Mouse (Mus musculus): ENCODE data around the gene Triobp. TPM values are rescaled to one million over a fixed set of nuclear protein-coding genes. Genes with fewer than 3 reads are reported as not detected.

Gene Triobp
- polyA plus RNA-seq (2015; fragmentation: Nextera tagmentation; extraction: Ambion mirVana): 55.0 and 55.2 TPM in 2 replicates

GRCm38 (mm10) chr15:78947657-78948056 lies at the start of gene Triobp:
Gene Triobp, plus strand, starts transcription at chr15:78947724.

GRCm38 (mm10) chr15:78899409-78899739 lies 48.1 kb upstream of the Triobp start, which contains the start of gene Gm49510:
Gene Gm49510, plus strand, starts transcription at chr15:78899667.

DNA sequence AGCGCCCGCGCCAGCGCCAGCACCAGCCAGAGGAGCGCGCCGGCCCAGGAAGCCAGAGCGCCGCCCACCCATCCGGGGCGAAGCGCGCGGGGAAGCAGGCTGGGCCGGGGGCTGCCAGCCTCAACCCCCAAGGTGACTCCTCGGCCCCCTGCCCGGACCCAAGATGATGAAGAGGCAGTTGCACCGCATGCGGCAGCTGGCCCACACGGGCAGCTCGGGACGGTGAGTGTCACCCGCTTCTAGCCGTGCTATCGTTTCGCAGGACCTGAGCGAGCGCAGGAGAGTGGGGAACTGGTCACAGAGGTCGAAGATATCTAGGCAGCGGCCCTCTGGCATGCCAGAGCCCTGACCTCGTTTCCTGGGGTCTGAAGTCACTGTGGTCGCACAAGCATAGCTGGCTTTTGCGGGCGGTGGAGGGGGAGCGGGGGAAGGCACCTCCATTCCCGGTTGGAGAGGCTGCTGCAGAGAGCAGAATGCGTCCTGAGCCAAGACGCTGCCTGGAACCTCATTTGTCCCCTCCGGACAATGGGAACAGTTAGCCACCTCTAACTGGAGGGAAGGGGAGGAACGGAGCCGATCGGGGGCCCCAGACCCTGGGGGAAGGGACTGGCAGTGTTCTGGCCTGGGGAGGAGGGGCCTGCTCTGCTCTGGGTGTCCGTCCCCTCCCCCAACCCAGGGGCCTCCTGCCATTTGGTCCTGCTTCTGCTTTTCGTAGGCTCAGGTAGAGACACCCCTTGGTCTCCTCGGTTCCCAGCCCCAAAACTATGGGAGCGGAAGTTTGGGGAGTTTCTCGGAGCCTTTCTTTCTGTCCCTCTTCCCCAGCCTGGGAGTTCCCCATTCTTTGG lies 47.6 kb upstream of the Triobp start, which contains the start of gene Sh3bp1:
Gene Sh3bp1, plus strand, starts transcription at position 29 of the 845 bp plus-strand sequence.

GRCm38 (mm10) chr15:78913632-78914090 lies 33.9 kb upstream of the Triobp start, which contains the start of gene Pdxp:
Gene Pdxp, plus strand, starts transcription at chr15:78913919.

DNA sequence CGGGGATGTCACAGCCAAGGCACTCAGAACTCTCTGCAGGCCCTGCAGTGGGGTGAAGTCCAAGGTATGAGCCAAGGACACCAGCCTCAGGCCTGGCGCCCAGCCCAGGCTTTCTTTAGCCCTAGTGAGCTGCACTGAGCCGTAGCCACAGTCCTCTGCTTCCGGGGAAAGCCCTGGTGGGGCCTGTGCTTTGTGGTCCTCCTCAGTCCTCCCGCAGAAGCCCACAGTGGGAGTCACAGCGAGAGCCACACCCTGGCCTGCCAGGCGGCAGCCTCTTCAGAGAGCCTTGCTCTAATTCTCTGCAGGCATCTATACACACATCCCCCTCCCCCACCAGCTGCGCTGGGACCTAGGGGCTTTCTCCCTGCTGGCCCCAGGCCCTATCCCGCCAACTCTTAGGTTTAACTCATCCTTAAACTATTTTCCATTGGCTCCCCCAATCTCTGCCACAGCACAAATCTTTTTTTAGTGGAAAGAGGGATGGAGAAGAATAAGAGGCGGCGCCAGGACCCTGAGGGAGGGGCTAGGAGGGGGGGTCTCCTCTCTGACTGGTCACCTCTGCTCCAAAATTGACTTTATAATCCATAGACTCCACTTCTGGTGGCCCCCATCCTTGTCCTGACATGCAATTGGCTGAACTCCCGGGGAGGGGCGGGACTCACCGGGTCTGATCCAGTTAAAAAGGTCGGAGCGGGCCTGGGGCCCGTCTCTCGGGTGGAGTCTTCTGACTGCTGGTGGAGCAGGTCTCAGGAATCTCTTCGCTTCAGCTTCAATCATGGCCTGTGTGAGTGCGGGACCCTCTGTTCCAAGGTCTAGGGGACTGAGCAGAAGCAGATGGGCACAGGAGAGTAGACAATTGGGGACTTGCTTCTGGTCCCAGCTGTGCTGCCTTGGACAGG lies 21.3 kb upstream of the Triobp start, which contains the start of gene Lgals1:
Gene Lgals1, plus strand, starts transcription at position 705 of the 899 bp plus-strand sequence.

GRCm38 (mm10) chr15:78934784-78935320 lies 12.7 kb upstream of the Triobp start, which contains the start of gene Nol12:
Gene Nol12, plus strand, starts transcription at chr15:78934933.

DNA sequence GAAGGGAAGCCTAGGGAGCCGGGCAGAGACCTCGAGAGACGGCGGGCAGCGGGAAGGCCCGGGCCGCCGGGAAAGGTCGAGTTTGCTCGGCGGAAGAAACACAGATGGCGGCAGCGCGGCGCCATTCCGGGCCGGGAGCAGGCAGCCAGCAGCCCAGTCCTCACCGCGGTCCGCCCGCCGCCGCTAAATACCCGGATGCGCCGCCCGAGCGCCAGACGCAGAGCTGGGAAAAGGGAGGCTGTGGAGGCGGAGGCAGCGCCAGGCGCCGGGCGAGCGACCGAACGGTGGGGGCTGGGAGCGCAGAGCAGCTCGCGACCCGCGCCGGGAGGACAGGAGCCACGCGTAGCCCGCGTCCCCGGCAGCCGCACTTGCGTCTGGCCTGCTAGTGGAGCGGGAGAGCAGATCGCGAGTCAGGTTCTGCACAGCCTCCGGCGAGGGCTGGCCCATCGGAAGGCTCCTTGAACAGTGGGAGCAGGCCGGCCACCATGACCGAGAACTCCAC lies 80.8 kb downstream of the Triobp start, which contains the start of gene H1f0:
Gene H1f0, plus strand, starts transcription at position 214 of the 502 bp plus-strand sequence.

DNA sequence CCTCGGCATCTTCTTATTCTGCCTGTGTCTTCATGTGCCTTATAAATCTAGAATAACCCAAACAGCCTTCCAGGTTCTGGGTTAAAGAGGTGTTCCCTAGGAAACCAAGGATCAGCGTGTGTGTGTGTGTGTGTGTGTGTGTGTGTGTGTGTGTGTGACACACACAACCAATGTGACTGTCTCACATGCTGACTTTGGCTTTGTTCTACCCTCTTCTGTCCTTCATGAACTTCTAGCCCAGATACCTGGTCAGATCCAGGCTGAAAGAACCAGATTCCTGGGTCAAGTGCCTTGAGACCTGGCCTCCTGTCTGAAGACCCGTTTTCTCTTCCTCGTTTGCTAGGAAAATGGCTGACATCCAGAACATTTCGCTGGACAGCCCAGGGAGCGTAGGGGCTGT lies 94.1 kb downstream of the Triobp start, which contains the start of gene Galr3:
Gene Galr3, plus strand, starts transcription at position 301 of the 400 bp plus-strand sequence.

Small RNA genes within 50 kb of the gene (microRNA-seq; reads per million reads assigned to microRNA genes)
- gene Mir6956 (ENCODE audit: borderline replicate concordance, insufficient number of aligned reads): 1.8 reads per million

Other genes with a start within 250 kb of the Triobp start
- gene Elfn2, start 229.0 kb upstream of the Triobp start, polyA plus RNA-seq (2015; fragmentation: Nextera tagmentation; extraction: Ambion mirVana): 0.25 and 0.41 TPM in 2 replicates
- 8.0 and 14.8 TPM in 2 replicates for gene Mfng, start 174.2 kb upstream of the Triobp start, polyA plus RNA-seq (2015; fragmentation: Nextera tagmentation; extraction: Ambion mirVana)
- gene Card10, start 144.7 kb upstream of the Triobp start, polyA plus RNA-seq (2015; fragmentation: Nextera tagmentation; extraction: Ambion mirVana): 1.8 and 3.0 TPM in 2 replicates
- 26.0 and 39.0 TPM in 2 replicates for gene Cdc42ep1, start 105.1 kb upstream of the Triobp start, polyA plus RNA-seq (2015; fragmentation: Nextera tagmentation; extraction: Ambion mirVana)
- 5.1 and 5.2 TPM in 2 replicates for gene Lgals2, start 92.2 kb upstream of the Triobp start, polyA plus RNA-seq (2015; fragmentation: Nextera tagmentation; extraction: Ambion mirVana)
- gene Gga1, start 70.5 kb upstream of the Triobp start, polyA plus RNA-seq (2015; fragmentation: Nextera tagmentation; extraction: Ambion mirVana): 25.8 and 36.2 TPM in 2 replicates
- gene Gm49510, start 48.1 kb upstream of the Triobp start, polyA plus RNA-seq (2015; fragmentation: Nextera tagmentation; extraction: Ambion mirVana): 0.10 and 0.24 TPM in 2 replicates
- gene Sh3bp1, start 48.0 kb upstream of the Triobp start, polyA plus RNA-seq (2015; fragmentation: Nextera tagmentation; extraction: Ambion mirVana): 17.5 and 18.7 TPM in 2 replicates
- 12.9 and 20.5 TPM in 2 replicates for gene Pdxp, start 33.8 kb upstream of the Triobp start, polyA plus RNA-seq (2015; fragmentation: Nextera tagmentation; extraction: Ambion mirVana)
- gene Lgals1, start 21.0 kb upstream of the Triobp start, polyA plus RNA-seq (2015; fragmentation: Nextera tagmentation; extraction: Ambion mirVana): 1,077 and 1,829 TPM in 2 replicates
- 44.6 and 49.4 TPM in 2 replicates for gene Nol12, start 12.8 kb upstream of the Triobp start, polyA plus RNA-seq (2015; fragmentation: Nextera tagmentation; extraction: Ambion mirVana)
- gene H1f0, start 80.7 kb downstream of the Triobp start, polyA plus RNA-seq (2015; fragmentation: Nextera tagmentation; extraction: Ambion mirVana): 516 and 524 TPM in 2 replicates
- 0.21 TPM in 1 of 2 replicates, not detected in the other for gene Galr3, start 94.2 kb downstream of the Triobp start, polyA plus RNA-seq (2015; fragmentation: Nextera tagmentation; extraction: Ambion mirVana)
- 28.3 and 34.6 TPM in 2 replicates for gene Ankrd54, start 115.2 kb downstream of the Triobp start, polyA plus RNA-seq (2015; fragmentation: Nextera tagmentation; extraction: Ambion mirVana)
- gene Eif3l, start 127.5 kb downstream of the Triobp start, polyA plus RNA-seq (2015; fragmentation: Nextera tagmentation; extraction: Ambion mirVana): 96.0 and 149 TPM in 2 replicates
- gene Micall1, start 161.2 kb downstream of the Triobp start, polyA plus RNA-seq (2015; fragmentation: Nextera tagmentation; extraction: Ambion mirVana): 7.4 and 8.5 TPM in 2 replicates
- gene Polr2f, start 193.3 kb downstream of the Triobp start, polyA plus RNA-seq (2015; fragmentation: Nextera tagmentation; extraction: Ambion mirVana): 357 and 410 TPM in 2 replicates
- gene 1700088E04Rik, start 193.5 kb downstream of the Triobp start, polyA plus RNA-seq (2015; fragmentation: Nextera tagmentation; extraction: Ambion mirVana): 14.0 and 14.2 TPM in 2 replicates
- 7.2 and 8.5 TPM in 2 replicates for gene Sox10, start 217.5 kb downstream of the Triobp start, polyA plus RNA-seq (2015; fragmentation: Nextera tagmentation; extraction: Ambion mirVana)